Mouse (Mus musculus): Measurements from ENCODE around the gene Kcne4. TPM values are rescaled to one million over a fixed set of nuclear protein-coding genes. Genes with fewer than 3 reads are reported as not detected.

Kcne4 gene
- polyA plus RNA-seq, 1 experiment from 2014 or later = 4.2 TPM

GRCm38 (mm10) chr1:78846471-78846870 is 29.9 kb downstream of the Kcne4 start:
- H3K9me3 ChIP-seq (replicated peaks; ENCODE audit: control insufficient read depth, low read length) = no peaks in the 10 kb centered on the region
- H3K9ac ChIP-seq (ENCODE audit: low read length) = no peak overlapping the region
- no peaks in the 10 kb centered on the region for H3K36me3 ChIP-seq (ENCODE audit: control insufficient read depth, insufficient read depth)
- H3K4me1 ChIP-seq (ENCODE audit: control insufficient read depth, insufficient read depth, low read length) = no peaks in the 10 kb centered on the region
- ATAC-seq (replicated peaks; ENCODE audit: extremely low read depth, insufficient read depth, low FRiP score) = no peak
- no peak overlapping the region for H3K4me2 ChIP-seq (ENCODE audit: low read depth, low read length)
- no peak overlapping the region for H3K4me3 ChIP-seq (ENCODE audit: low read length)
- 42% methylated on average over 2 of the region's 2 CpGs for WGBS
- H3K27me3 ChIP-seq (ENCODE audit: control insufficient read depth, insufficient read depth, low read length) = no peaks in the 10 kb centered on the region
- no peak overlapping the region for H3K27ac ChIP-seq (ENCODE audit: low read length)

GRCm38 (mm10) chr1:78852408-78853093 is 36.0 kb downstream of the Kcne4 start:
- 56% methylated on average over 17 of the region's 17 CpGs for WGBS
- no peak; the same call in 1 of the 2 replicates for ATAC-seq (replicated peaks; ENCODE audit: extremely low read depth, insufficient read depth, low FRiP score)
- Histone ChIP-seq H3K4me2 (ENCODE audit: low read depth, low read length) (no peak overlapping the region), H3K4me1 (ENCODE audit: control insufficient read depth, insufficient read depth, low read length) (peaks cover 6% of the 10 kb centered on the region; the same call in 1 of the 2 replicates), H3K9ac (ENCODE audit: low read length) (no peak overlapping the region), H3K36me3 (ENCODE audit: control insufficient read depth, insufficient read depth) (no peaks in the 10 kb centered on the region), H3K27ac (ENCODE audit: low read length) (no peak overlapping the region), H3K27me3 (ENCODE audit: control insufficient read depth, insufficient read depth, low read length) (no peaks in the 10 kb centered on the region), H3K4me3 (ENCODE audit: low read length) (no peak overlapping the region), H3K9me3 (replicated peaks; ENCODE audit: control insufficient read depth, low read length) (no peaks in the 10 kb centered on the region)

GRCm38 (mm10) chr1:78853094-78853445 is 36.5 kb downstream of the Kcne4 start:
- Histone ChIP-seq H3K27ac (ENCODE audit: low read length) (no peak overlapping the region), H3K9me3 (replicated peaks; ENCODE audit: control insufficient read depth, low read length) (no peaks in the 10 kb centered on the region), H3K36me3 (ENCODE audit: control insufficient read depth, insufficient read depth) (no peaks in the 10 kb centered on the region), H3K9ac (ENCODE audit: low read length) (no peak overlapping the region), H3K4me2 (ENCODE audit: low read depth, low read length) (no peak overlapping the region), H3K4me1 (ENCODE audit: control insufficient read depth, insufficient read depth, low read length) (peaks cover 6% of the 10 kb centered on the region; the same call in 1 of the 2 replicates), H3K27me3 (ENCODE audit: control insufficient read depth, insufficient read depth, low read length) (no peaks in the 10 kb centered on the region), H3K4me3 (ENCODE audit: low read length) (no peak overlapping the region)
- 76% methylated on average over 3 of the region's 3 CpGs for WGBS
- no peak for ATAC-seq (replicated peaks; ENCODE audit: extremely low read depth, insufficient read depth, low FRiP score)

- Histone ChIP-seq H3K27ac (ENCODE audit: low read length) (no peak overlapping the region), H3K4me2 (ENCODE audit: low read depth, low read length) (no peak overlapping the region), H3K4me3 (ENCODE audit: low read length) (no peak overlapping the region), H3K4me1 (ENCODE audit: control insufficient read depth, insufficient read depth, low read length) (peaks cover 6% of the 10 kb centered on the region; the same call in 1 of the 2 replicates), H3K36me3 (ENCODE audit: control insufficient read depth, insufficient read depth) (no peaks in the 10 kb centered on the region), H3K27me3 (ENCODE audit: control insufficient read depth, insufficient read depth, low read length) (no peaks in the 10 kb centered on the region), H3K9me3 (replicated peaks; ENCODE audit: control insufficient read depth, low read length) (no peaks in the 10 kb centered on the region), H3K9ac (ENCODE audit: low read length) (no peak overlapping the region)
- ATAC-seq (replicated peaks; ENCODE audit: extremely low read depth, insufficient read depth, low FRiP score) = no peak
- 55% methylated on average over 1 of the region's 1 CpGs for WGBS
Observed at GRCm38 (mm10) chr1:78854306-78854705, 37.7 kb downstream of the Kcne4 start.

GRCm38 (mm10) chr1:78859573-78859972 is 43.0 kb downstream of the Kcne4 start:
- Histone ChIP-seq H3K4me3 (ENCODE audit: low read length) (no peak overlapping the region), H3K27me3 (ENCODE audit: control insufficient read depth, insufficient read depth, low read length) (no peaks in the 10 kb centered on the region), H3K9ac (ENCODE audit: low read length) (no peak overlapping the region), H3K9me3 (replicated peaks; ENCODE audit: control insufficient read depth, low read length) (no peaks in the 10 kb centered on the region), H3K36me3 (ENCODE audit: control insufficient read depth, insufficient read depth) (no peaks in the 10 kb centered on the region), H3K4me2 (ENCODE audit: low read depth, low read length) (no peak overlapping the region), H3K4me1 (ENCODE audit: control insufficient read depth, insufficient read depth, low read length) (peaks cover 14% of the 10 kb centered on the region), H3K27ac (ENCODE audit: low read length) (peak overlapping the region; percentile 72)
- WGBS = 70% methylated on average over 4 of the region's 4 CpGs
- no peak for ATAC-seq (replicated peaks; ENCODE audit: extremely low read depth, insufficient read depth, low FRiP score)

- no peak overlapping the region for H3K9ac ChIP-seq (ENCODE audit: low read length)
- no peaks in the 10 kb centered on the region for H3K9me3 ChIP-seq (replicated peaks; ENCODE audit: control insufficient read depth, low read length)
- peaks cover 14% of the 10 kb centered on the region for H3K4me1 ChIP-seq (ENCODE audit: control insufficient read depth, insufficient read depth, low read length)
- peak overlapping the region; percentile 6; the same call in 1 of the 2 replicates for H3K4me2 ChIP-seq (ENCODE audit: low read depth, low read length)
- ATAC-seq (replicated peaks; ENCODE audit: extremely low read depth, insufficient read depth, low FRiP score) = peak; percentile 87
- H3K27me3 ChIP-seq (ENCODE audit: control insufficient read depth, insufficient read depth, low read length) = no peaks in the 10 kb centered on the region
- WGBS = 30% methylated on average over 7 of the region's 7 CpGs
- H3K36me3 ChIP-seq (ENCODE audit: control insufficient read depth, insufficient read depth) = no peaks in the 10 kb centered on the region
- H3K4me3 ChIP-seq (ENCODE audit: low read length) = no peak overlapping the region
- H3K27ac ChIP-seq (ENCODE audit: low read length) = peak overlapping the region; percentile 72
Observed at GRCm38 (mm10) chr1:78860056-78860455, 43.5 kb downstream of the Kcne4 start.

- no peak overlapping the region for H3K27ac ChIP-seq (ENCODE audit: low read length)
- H3K9me3 ChIP-seq (replicated peaks; ENCODE audit: control insufficient read depth, low read length) = no peaks in the 10 kb centered on the region
- 58% methylated on average over 1 of the region's 1 CpGs for WGBS
- no peaks in the 10 kb centered on the region for H3K27me3 ChIP-seq (ENCODE audit: control insufficient read depth, insufficient read depth, low read length)
- no peak overlapping the region for H3K4me3 ChIP-seq (ENCODE audit: low read length)
- peaks cover 21% of the 10 kb centered on the region for H3K4me1 ChIP-seq (ENCODE audit: control insufficient read depth, insufficient read depth, low read length)
- ATAC-seq (replicated peaks; ENCODE audit: extremely low read depth, insufficient read depth, low FRiP score) = no peak
- H3K4me2 ChIP-seq (ENCODE audit: low read depth, low read length) = no peak overlapping the region
- H3K36me3 ChIP-seq (ENCODE audit: control insufficient read depth, insufficient read depth) = no peaks in the 10 kb centered on the region
- no peak overlapping the region for H3K9ac ChIP-seq (ENCODE audit: low read length)
Observed at GRCm38 (mm10) chr1:78862281-78862680, 45.7 kb downstream of the Kcne4 start.

- no peak overlapping the region for H3K4me2 ChIP-seq (ENCODE audit: low read depth, low read length)
Observed at GRCm38 (mm10) chr1:78863833-78864232, 47.3 kb downstream of the Kcne4 start.

GRCm38 (mm10) chr1:78864351-78864750 is 47.8 kb downstream of the Kcne4 start:
- no peak overlapping the region for H3K4me2 ChIP-seq (ENCODE audit: low read depth, low read length)
- no peak overlapping the region for H3K4me3 ChIP-seq (ENCODE audit: low read length)
- H3K9ac ChIP-seq (ENCODE audit: low read length) = no peak overlapping the region
- no peaks in the 10 kb centered on the region for H3K9me3 ChIP-seq (replicated peaks; ENCODE audit: control insufficient read depth, low read length)
- 47% methylated on average over 6 of the region's 6 CpGs for WGBS
- ATAC-seq (replicated peaks; ENCODE audit: extremely low read depth, insufficient read depth, low FRiP score) = no peak
- H3K27ac ChIP-seq (ENCODE audit: low read length) = peak overlapping the region; percentile 87
- no peaks in the 10 kb centered on the region for H3K36me3 ChIP-seq (ENCODE audit: control insufficient read depth, insufficient read depth)
- peaks cover 21% of the 10 kb centered on the region for H3K4me1 ChIP-seq (ENCODE audit: control insufficient read depth, insufficient read depth, low read length)
- no peaks in the 10 kb centered on the region for H3K27me3 ChIP-seq (ENCODE audit: control insufficient read depth, insufficient read depth, low read length)

More at GRCm38 (mm10) chr1:78863833-78864232, 47.3 kb downstream of the Kcne4 start:
- H3K27me3 ChIP-seq (ENCODE audit: control insufficient read depth, insufficient read depth, low read length) = no peaks in the 10 kb centered on the region
- peak; percentile 70 for ATAC-seq (replicated peaks; ENCODE audit: extremely low read depth, insufficient read depth, low FRiP score)
- no peak overlapping the region for H3K9ac ChIP-seq (ENCODE audit: low read length)
- H3K9me3 ChIP-seq (replicated peaks; ENCODE audit: control insufficient read depth, low read length) = no peaks in the 10 kb centered on the region
- H3K27ac ChIP-seq (ENCODE audit: low read length) = peak overlapping the region; percentile 87
- peaks cover 21% of the 10 kb centered on the region for H3K4me1 ChIP-seq (ENCODE audit: control insufficient read depth, insufficient read depth, low read length)
- no peak overlapping the region for H3K4me3 ChIP-seq (ENCODE audit: low read length)
- H3K36me3 ChIP-seq (ENCODE audit: control insufficient read depth, insufficient read depth) = no peaks in the 10 kb centered on the region
- 49% methylated on average over 2 of the region's 2 CpGs for WGBS
